Comparison of ENCODE assay signal across 26 mouse cellular contexts in the genomic region with DNA sequence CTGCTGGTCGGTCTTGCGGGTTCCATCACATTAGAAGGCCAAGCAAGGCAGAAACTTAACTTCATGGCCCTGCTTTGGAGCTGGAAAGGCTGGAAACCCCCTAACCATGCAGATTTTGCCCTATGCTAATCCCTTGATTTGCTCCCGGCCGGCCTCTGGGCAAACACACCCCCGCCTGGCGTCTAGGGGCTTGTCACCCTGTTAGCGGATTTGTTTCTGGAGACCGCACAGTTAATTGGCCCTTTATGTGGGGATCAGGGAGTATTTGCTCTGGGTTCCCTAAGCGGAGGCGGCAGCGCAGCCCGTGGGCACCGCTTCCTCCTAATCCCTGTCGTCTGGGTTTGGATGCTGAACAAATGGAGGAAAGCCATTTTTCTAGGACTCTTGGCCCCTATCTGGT. TPM values are rescaled to one million over a fixed set of nuclear protein-coding genes. Genes with fewer than 3 reads are reported as not detected.
DNase-seq lines count a peak whose midpoint lies in the region; ATAC-seq and TF ChIP-seq lines count a peak whose summit lies in the region.
"Had no signal": no experiment of that assay in that cellular context is flagged by ENCODE, and none has a peak within 500 bp of the region (broad histone marks: within the 10 kb centered on the region; RNA-seq: fewer than 3 reads in every experiment).

No protein-coding gene starts in this region.

- peaks cover 58% of the 10 kb centered on the region for H3K4me1 ChIP-seq in forebrain, embryonic 10.5 days
- H3K4me1 ChIP-seq in forebrain, embryonic 12.5 days: peaks cover 40% of the 10 kb centered on the region
- H3K4me1 ChIP-seq in hindbrain, embryonic 12.5 days: peaks cover 23% of the 10 kb centered on the region
- H3K4me1 ChIP-seq in hindbrain, embryonic 16.5 days (ENCODE audit: control insufficient read depth, insufficient read depth, low read depth, low read length): peaks cover 8% of the 10 kb centered on the region
- H3K4me1 ChIP-seq in E14TG2a.4 (replicated peaks; ENCODE audit: low read depth, low read length): peaks cover 44% of the 10 kb centered on the region
- H3K4me1 ChIP-seq in midbrain, embryonic 14.5 days (ENCODE audit: control insufficient read depth, insufficient read depth, low read length): peaks cover 22% of the 10 kb centered on the region; the same call in 1 of the 2 replicates
- H3K4me1 ChIP-seq: liver, embryonic 15.5 days had no signal

- TF ChIP-seq CTCF in E14TG2a.4 (conservative IDR thresholded peaks at IDR 0.05; ENCODE audit: low read length): no peak

- H3K36me3 ChIP-seq in forebrain, embryonic 10.5 days (replicated peaks): no peaks in the 10 kb centered on the region
- H3K36me3 ChIP-seq in forebrain, embryonic 12.5 days (replicated peaks): no peaks in the 10 kb centered on the region
- H3K36me3 ChIP-seq in hindbrain, embryonic 12.5 days: no peaks in the 10 kb centered on the region
- no peaks in the 10 kb centered on the region for H3K36me3 ChIP-seq in hindbrain, embryonic 16.5 days (ENCODE audit: control insufficient read depth, insufficient read depth, low read length)
- H3K36me3 ChIP-seq in E14TG2a.4 (ENCODE audit: insufficient read depth, low read length): no peaks in the 10 kb centered on the region
- H3K36me3 ChIP-seq in midbrain, embryonic 14.5 days (ENCODE audit: control insufficient read depth, insufficient read depth, low read length): no peaks in the 10 kb centered on the region
- H3K36me3 ChIP-seq: G1E; heart, embryonic 13.5 days; limb, embryonic 15.5 days; liver, embryonic 15.5 days; stomach, embryonic 15.5 days had no signal

- no peak overlapping the region for H3K4me2 ChIP-seq in forebrain, embryonic 12.5 days
- peak overlapping the region; percentile 3; the same call in 1 of the 2 replicates for H3K4me2 ChIP-seq in hindbrain, embryonic 12.5 days (replicated peaks)
- H3K4me2 ChIP-seq in hindbrain, embryonic 16.5 days (ENCODE audit: low read length): no peak overlapping the region
- no peak overlapping the region for H3K4me2 ChIP-seq in midbrain, embryonic 14.5 days (ENCODE audit: low read length)
- H3K4me2 ChIP-seq: heart, embryonic 13.5 days; limb, embryonic 15.5 days; liver, embryonic 15.5 days; stomach, embryonic 15.5 days had no signal

- H3K4me3 ChIP-seq in forebrain, embryonic 10.5 days: no peak overlapping the region
- H3K4me3 ChIP-seq in forebrain, embryonic 12.5 days (replicated peaks): no peak overlapping the region
- no peak overlapping the region for H3K4me3 ChIP-seq in hindbrain, embryonic 12.5 days
- no peak overlapping the region for H3K4me3 ChIP-seq in hindbrain, embryonic 16.5 days (ENCODE audit: low read length)
- peak overlapping the region; percentile 48 for H3K4me3 ChIP-seq in E14TG2a.4 (replicated peaks; ENCODE audit: low read length)
- H3K4me3 ChIP-seq in midbrain, embryonic 14.5 days (replicated peaks; ENCODE audit: low read depth, low read length): no peak overlapping the region
- H3K4me3 ChIP-seq: heart, embryonic 13.5 days; limb, embryonic 15.5 days; liver, embryonic 15.5 days; myocyte; stomach, embryonic 15.5 days had no signal

- H3K27ac ChIP-seq in forebrain, embryonic 10.5 days: 0 out of 2 replicates have a peak overlapping the region, but pooled peaks have one; percentile 10
- H3K27ac ChIP-seq in forebrain, embryonic 12.5 days: no peak overlapping the region
- 0 out of 2 replicates have a peak overlapping the region, but pooled peaks have one; percentile 13 for H3K27ac ChIP-seq in hindbrain, embryonic 12.5 days
- H3K27ac ChIP-seq in hindbrain, embryonic 16.5 days (ENCODE audit: low read depth, low read length): no peak overlapping the region
- H3K27ac ChIP-seq in midbrain, embryonic 14.5 days (replicated peaks; ENCODE audit: low read depth, low read length): no peak overlapping the region
- H3K27ac ChIP-seq: heart, embryonic 13.5 days; limb, embryonic 15.5 days; liver, embryonic 15.5 days; stomach, embryonic 15.5 days had no signal

- peak; percentile 52 for DNase-seq in forebrain, embryonic 10.5 days (ENCODE audit: extremely low spot score, low spot score)
- peak; percentile 70 for DNase-seq in midbrain, embryonic 14.5 days
- no peak for DNase-seq in adrenal gland, postnatal 36 days
- DNase-seq in thymus, postnatal 4 days: no peak
- DNase-seq: adrenal gland, postnatal 14 days; cerebellum, adult 11-12 months; cerebellum, postnatal 14 days; gastrocnemius, postnatal 10 days; heart, adult 18-20 months; kidney, adult 2 months; kidney, postnatal 10 days; right cerebral cortex, postnatal 14 days; thymus, adult 18-20 months had no signal

- no peaks in the 10 kb centered on the region for H3K9me3 ChIP-seq in forebrain, embryonic 10.5 days
- H3K9me3 ChIP-seq in forebrain, embryonic 12.5 days: no peaks in the 10 kb centered on the region
- no peaks in the 10 kb centered on the region for H3K9me3 ChIP-seq in hindbrain, embryonic 12.5 days (replicated peaks)
- no peaks in the 10 kb centered on the region for H3K9me3 ChIP-seq in hindbrain, embryonic 16.5 days (ENCODE audit: control insufficient read depth, low read length)
- no peaks in the 10 kb centered on the region for H3K9me3 ChIP-seq in E14TG2a.4 (ENCODE audit: low read length)
- H3K9me3 ChIP-seq in midbrain, embryonic 14.5 days (ENCODE audit: control insufficient read depth, low read length): no peaks in the 10 kb centered on the region
- H3K9me3 ChIP-seq: G1E; heart, embryonic 13.5 days; limb, embryonic 15.5 days; liver, embryonic 15.5 days; stomach, embryonic 15.5 days had no signal

- under 1% methylated on average over 14 of the region's 14 CpGs for WGBS in forebrain, embryonic 10.5 days
- WGBS in forebrain, embryonic 12.5 days: under 1% methylated on average over 14 of the region's 14 CpGs
- 1% methylated on average over 14 of the region's 14 CpGs for WGBS in hindbrain, embryonic 12.5 days
- WGBS in hindbrain, embryonic 16.5 days: 6% methylated on average over 14 of the region's 14 CpGs
- WGBS in midbrain, embryonic 14.5 days: 2% methylated on average over 14 of the region's 14 CpGs

- H3K9ac ChIP-seq in forebrain, embryonic 12.5 days: no peak overlapping the region
- no peak overlapping the region for H3K9ac ChIP-seq in hindbrain, embryonic 12.5 days
- no peak overlapping the region for H3K9ac ChIP-seq in hindbrain, embryonic 16.5 days (ENCODE audit: low read depth, low read length)
- H3K9ac ChIP-seq in midbrain, embryonic 14.5 days (replicated peaks; ENCODE audit: low read length): no peak overlapping the region
- H3K9ac ChIP-seq: heart, embryonic 13.5 days; limb, embryonic 15.5 days; liver, embryonic 15.5 days; stomach, embryonic 15.5 days had no signal

- ATAC-seq in forebrain, embryonic 12.5 days (ENCODE audit: low FRiP score): no peak
- ATAC-seq in hindbrain, embryonic 12.5 days (ENCODE audit: low FRiP score): no peak
- ATAC-seq in hindbrain, embryonic 16.5 days: no peak
- no peak for ATAC-seq in midbrain, embryonic 14.5 days (ENCODE audit: low FRiP score, low TSS enrichment)
- ATAC-seq: activated CD4-positive, CD25-positive, alpha-beta regulatory T cell, adult 4 months; CD4-positive, CD25-positive, alpha-beta regulatory T cell, adult 4 months; inflammation-experienced regulatory T-cells, adult 6 months had no signal

- H3K27me3 ChIP-seq in forebrain, embryonic 10.5 days (ENCODE audit: poor library complexity, severe bottlenecking): peaks cover 91% of the 10 kb centered on the region
- H3K27me3 ChIP-seq in forebrain, embryonic 12.5 days: peaks cover 63% of the 10 kb centered on the region
- peaks cover 70% of the 10 kb centered on the region for H3K27me3 ChIP-seq in hindbrain, embryonic 12.5 days
- peaks cover 32% of the 10 kb centered on the region for H3K27me3 ChIP-seq in hindbrain, embryonic 16.5 days (replicated peaks; ENCODE audit: control insufficient read depth, insufficient read depth, low read length)
- H3K27me3 ChIP-seq in E14TG2a.4 (ENCODE audit: insufficient read depth, low read length): peaks cover 72% of the 10 kb centered on the region
- H3K27me3 ChIP-seq in midbrain, embryonic 14.5 days (ENCODE audit: control insufficient read depth, insufficient read depth, low read length): peaks cover 59% of the 10 kb centered on the region

RNA-seq across cellular contexts. Expression of a gene that starts 1.9 kb away (rescaled TPM):
- 3.9 and 5.5 TPM in 2 replicates for polyA plus RNA-seq in forebrain, embryonic 10.5 days (2016; fragmentation: Nextera tagmentation; extraction: Ambion mirVana)
- polyA plus RNA-seq in forebrain, embryonic 12.5 days (2016; fragmentation: Nextera tagmentation; extraction: Ambion mirVana): 22.7 and 24.1 TPM in 2 replicates
- 155 and 187 TPM in 2 replicates for polyA plus RNA-seq in hindbrain, embryonic 12.5 days (2016; fragmentation: Nextera tagmentation; extraction: Ambion mirVana)
- polyA plus RNA-seq in hindbrain, embryonic 16.5 days (2015; fragmentation: Nextera tagmentation; extraction: Ambion mirVana): 7.3 and 12.1 TPM in 2 replicates
- polyA plus RNA-seq in midbrain, embryonic 14.5 days (2014; fragmentation: Nextera tagmentation; extraction: Ambion mirVana): 8.9 and 13.3 TPM in 2 replicates
- under 1 TPM; 0.76 to 0.86 TPM for total RNA-seq in adrenal gland, postnatal 36 days (2021)
- total RNA-seq: heart, adult 18-20 months had no signal
- polyA plus RNA-seq: activated CD4-positive, CD25-positive, alpha-beta regulatory T cell, adult 4 months; CD4-positive, CD25-positive, alpha-beta regulatory T cell, adult 4 months; inflammation-experienced regulatory T-cells, adult 6 months had no signal

RNA-seq across cellular contexts. Expression of a gene that starts 33.2 kb away (rescaled TPM):
- polyA plus RNA-seq in forebrain, embryonic 10.5 days (2016; fragmentation: Nextera tagmentation; extraction: Ambion mirVana): 4.8 and 6.8 TPM in 2 replicates
- polyA plus RNA-seq in forebrain, embryonic 12.5 days (2016; fragmentation: Nextera tagmentation; extraction: Ambion mirVana): 4.8 and 5.4 TPM in 2 replicates
- 8.0 and 12.0 TPM in 2 replicates for polyA plus RNA-seq in hindbrain, embryonic 12.5 days (2016; fragmentation: Nextera tagmentation; extraction: Ambion mirVana)
- 5.5 and 8.6 TPM in 2 replicates for polyA plus RNA-seq in hindbrain, embryonic 16.5 days (2015; fragmentation: Nextera tagmentation; extraction: Ambion mirVana)
- 2.6 and 4.5 TPM in 2 replicates for polyA plus RNA-seq in midbrain, embryonic 14.5 days (2014; fragmentation: Nextera tagmentation; extraction: Ambion mirVana)
- total RNA-seq in adrenal gland, postnatal 36 days (2021): 10 to 100 TPM; 21.7 to 33.5 TPM
- polyA plus RNA-seq: activated CD4-positive, CD25-positive, alpha-beta regulatory T cell, adult 4 months; CD4-positive, CD25-positive, alpha-beta regulatory T cell, adult 4 months; G1E; inflammation-experienced regulatory T-cells, adult 6 months; myocyte had no signal

RNA-seq across cellular contexts. Expression of a gene that starts 54.2 kb away (rescaled TPM):
- polyA plus RNA-seq in forebrain, embryonic 10.5 days (2016; fragmentation: Nextera tagmentation; extraction: Ambion mirVana): 34.4 and 35.4 TPM in 2 replicates
- 46.9 and 47.3 TPM in 2 replicates for polyA plus RNA-seq in forebrain, embryonic 12.5 days (2016; fragmentation: Nextera tagmentation; extraction: Ambion mirVana)
- 50.7 TPM in 2 replicates for polyA plus RNA-seq in hindbrain, embryonic 12.5 days (2016; fragmentation: Nextera tagmentation; extraction: Ambion mirVana)
- polyA plus RNA-seq in hindbrain, embryonic 16.5 days (2015; fragmentation: Nextera tagmentation; extraction: Ambion mirVana): 24.4 and 28.9 TPM in 2 replicates
- 32.5 and 42.9 TPM in 2 replicates for polyA plus RNA-seq in midbrain, embryonic 14.5 days (2014; fragmentation: Nextera tagmentation; extraction: Ambion mirVana)
- 10 to 100 TPM; 17.4 to 29.5 TPM for total RNA-seq in adrenal gland, postnatal 36 days (2021)

Comparison
In these comparisons a context has a peak if more than half of its experiments do, and no peak if none do; other contexts are left out.
1. H3K27ac ChIP-seq: peak in forebrain, embryonic 10.5 days (single experiment) and hindbrain, embryonic 12.5 days (single experiment); none in forebrain, embryonic 12.5 days (single experiment), hindbrain, embryonic 16.5 days (single experiment) and midbrain, embryonic 14.5 days (single experiment).
2. DNase-seq: peak in forebrain, embryonic 10.5 days (single experiment) and midbrain, embryonic 14.5 days (single experiment); none in adrenal gland, postnatal 36 days (0 of 2) and thymus, postnatal 4 days (single experiment).